Mouse (Mus musculus) hindbrain, postnatal 0 days (tissue): Measurements from ENCODE around the gene Dmbt1. TPM values are rescaled to one million over a fixed set of nuclear protein-coding genes. Genes with fewer than 3 reads are reported as not detected.
A peak's percentile ranks its signal among the peaks of the same experiment; 100 is the strongest.

ENCODE experiments used
- ATAC-seq: fragments of 200-750 bp; cut with Nextera tagmentation; 2 replicates; pipeline ENCODE4 v1.8.0; 2017; ENCODE audit warnings: mild to moderate bottlenecking, moderate TSS enrichment, moderate library complexity
- DNase-seq: peaks from one replicate; pipeline ENCODE4 v3.0.0-alpha.2; 2015; ENCODE audit warnings: low spot score
- H3K27ac ChIP-seq: fragments of 300-500 bp; sonication (generic); 2 replicates; pipeline ENCODE4 v1.5.1; 2014; ENCODE audit warnings: mild to moderate bottlenecking
- H3K27me3 ChIP-seq: fragments of 300-500 bp; sonication (generic); 2 replicates; pipeline ENCODE4 v1.6.1; 2014; ENCODE audit warnings: low read length, mixed read lengths; ENCODE audit not compliant: insufficient read depth
- H3K36me3 ChIP-seq: fragments of 300-500 bp; sonication (generic); 2 replicates; pipeline ENCODE4 v1.6.1; 2014; ENCODE audit warnings: low read length, mixed read lengths; ENCODE audit not compliant: insufficient read depth
- H3K4me1 ChIP-seq: fragments of 300-500 bp; sonication (generic); 2 replicates; pipeline ENCODE4 v1.6.1; 2014; ENCODE audit warnings: antibody characterized with exemption, low read length, mixed read lengths; ENCODE audit not compliant: insufficient read depth
- H3K4me2 ChIP-seq: fragments of 300-500 bp; sonication (generic); 2 replicates; pipeline ENCODE4 v1.6.1; 2014; ENCODE audit warnings: low read depth, mild to moderate bottlenecking, low read length, moderate library complexity, mixed read lengths
- H3K4me3 ChIP-seq: fragments of 300-500 bp; sonication (generic); 2 replicates; pipeline ENCODE4 v1.5.1; 2014; ENCODE audit warnings: low read length
- H3K9ac ChIP-seq: fragments of 300-500 bp; sonication (generic); replicated peaks from 2 replicates; pipeline ENCODE4 v1.6.1; 2014; ENCODE audit warnings: mild to moderate bottlenecking, low read length, moderate library complexity, mixed read lengths
- H3K9me3 ChIP-seq: fragments of 300-500 bp; sonication (generic); 2 replicates; pipeline ENCODE4 v1.6.1; 2016; ENCODE audit warnings: low read length, mixed read lengths
- CTCF ChIP-seq: IDR thresholded peaks from 2 replicates; pipeline ENCODE4 v1.5.1; 2016; ENCODE audit warnings: antibody characterized with exemption, control low read depth, low read depth
- WGBS: fragments of 180-500 bp; shearing (Covaris S2); extraction: QIAGEN DNeasy Blood & Tissue Kit; methylation state at CpG from one replicate; pipeline ENCODE4 v1.1.7; 2014; 5-methylcytosine and 5-hydroxymethylcytosine counted together
- polyA plus RNA-seq: library from polyadenylated mRNA; unstranded; fragments of >200 nt; fragmentation: Nextera tagmentation; extraction: Ambion mirVana; gene quantifications from 2 replicates; pipeline ENCODE4 v1.2.1, GENCODE M21; 2015
- total RNA-seq: library from RNA; depleted of rRNA; stranded (reverse); fragments of >200 nt; gene quantifications from 2 replicates; pipeline ENCODE4 v1.2.3, GENCODE M21; 2014; rRNA removed

The Dmbt1 gene
- total and polyA plus RNA-seq, 2 experiments from 2014 or later: not detected

DNA sequence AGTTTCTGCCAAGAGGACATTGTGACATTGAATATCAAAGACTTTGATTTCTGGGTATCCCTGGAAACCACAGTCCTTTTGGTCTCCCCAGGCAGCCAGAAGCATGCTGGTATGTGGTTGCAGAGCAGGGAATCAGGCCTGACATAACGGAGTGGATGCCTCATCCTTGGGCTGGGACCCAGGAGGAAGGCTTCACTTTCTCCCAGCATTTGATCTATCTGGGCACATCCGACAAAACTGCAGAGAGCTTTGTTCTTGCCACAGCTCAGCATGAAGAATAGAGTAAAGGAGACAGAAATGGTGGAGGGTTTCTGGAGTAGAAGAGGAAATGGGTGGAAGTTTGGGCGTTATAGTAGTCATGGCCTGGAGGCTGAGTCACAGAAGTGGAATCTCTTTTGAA, 101.3 kb downstream of the Dmbt1 start:
- H3K4me1 ChIP-seq: no peaks in the 10 kb centered on the region
- no peaks in the 10 kb centered on the region for H3K27me3 ChIP-seq
- ATAC-seq: peak; percentile 49; the same call in 1 of the 2 replicates
- TF ChIP-seq CTCF: no peak
- H3K36me3 ChIP-seq: no peaks in the 10 kb centered on the region
- no peak overlapping the region for H3K4me3 ChIP-seq
- H3K27ac ChIP-seq: no peak overlapping the region
- 52% methylated on average over 3 of the region's 3 CpGs for WGBS
- H3K9me3 ChIP-seq: no peaks in the 10 kb centered on the region
- no peak overlapping the region for H3K9ac ChIP-seq
- DNase-seq: peak; percentile 31
- no peak overlapping the region for H3K4me2 ChIP-seq

DNA sequence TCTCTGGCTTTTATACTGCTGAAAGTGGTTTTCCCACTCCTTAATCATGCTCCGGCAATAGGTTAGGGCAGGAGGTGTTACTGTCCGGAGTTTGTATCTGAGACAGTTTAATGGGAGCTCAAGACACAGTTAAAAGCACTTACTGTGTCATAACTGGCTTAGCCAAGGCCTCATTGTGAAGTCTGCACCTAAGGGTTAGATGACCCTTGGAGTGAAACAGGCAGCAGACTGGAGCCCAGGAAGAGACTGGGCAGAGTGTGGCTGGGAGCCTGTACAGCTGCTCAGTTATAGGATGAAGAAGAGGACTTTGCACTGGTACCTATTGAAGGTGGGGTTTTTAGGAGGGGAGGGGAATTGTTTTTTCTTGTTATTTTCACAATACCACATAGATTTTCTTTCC, 114.4 kb downstream of the Dmbt1 start, which contains the start of gene 4933402N03Rik:
Gene 4933402N03Rik (minus strand): TSS at position 101 of the 400 bp plus-strand sequence.
- Histone ChIP-seq H3K36me3 (no peaks in the 10 kb centered on the region), H3K4me1 (no peaks in the 10 kb centered on the region), H3K27ac (no peak within 1 kb of the TSS), H3K4me3 (no peak within 1 kb of the TSS), H3K4me2 (no peak within 1 kb of the TSS), H3K9me3 (no peaks in the 10 kb centered on the region), H3K27me3 (no peaks in the 10 kb centered on the region), H3K9ac (no peak within 1 kb of the TSS)
- TF ChIP-seq CTCF: no peak
- WGBS: 89% methylated on average over 2 of the region's 2 CpGs
- DNase-seq (no peak), ATAC-seq (no peak)

DNA sequence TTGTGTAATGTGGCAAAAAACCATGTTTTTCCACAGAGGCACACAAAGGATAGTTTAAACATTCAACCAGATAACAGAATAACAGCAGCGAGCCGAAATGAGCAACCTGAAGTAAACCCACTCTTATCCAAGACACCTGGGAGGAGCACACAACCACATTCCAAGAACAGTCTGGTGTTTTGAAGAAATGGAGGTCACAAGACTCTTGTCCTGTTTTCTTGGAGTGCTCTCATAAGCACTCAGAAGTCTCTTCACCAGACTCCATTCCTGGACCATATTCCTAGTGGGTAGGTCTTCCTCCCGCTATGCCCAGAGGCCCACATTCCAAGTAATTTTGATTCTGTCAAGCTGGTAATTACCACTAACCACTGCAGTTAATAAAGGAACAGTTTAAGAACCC, 118.3 kb downstream of the Dmbt1 start:
- no peak for TF ChIP-seq CTCF
- WGBS: 82% methylated on average over 3 of the region's 3 CpGs
- no peak for DNase-seq

DNA sequence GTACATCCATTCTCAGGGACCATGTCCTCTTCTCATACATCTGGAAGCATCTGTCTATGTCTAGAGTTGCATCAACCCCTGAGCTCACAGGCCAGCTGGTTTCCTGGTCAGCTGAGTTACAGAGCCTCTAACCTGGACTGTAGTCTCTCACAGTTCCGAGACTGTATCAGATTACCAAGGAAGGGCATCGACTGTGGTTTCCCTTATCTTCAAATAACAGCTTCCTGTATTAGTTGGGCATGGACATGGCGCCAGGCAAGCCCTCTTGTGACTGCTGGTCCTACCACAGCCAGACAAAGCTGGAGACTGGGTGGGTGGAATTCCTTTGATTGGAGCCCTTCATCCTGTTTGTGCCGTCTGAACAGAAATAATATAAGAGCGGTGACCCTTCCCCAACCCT, 121.2 kb downstream of the Dmbt1 start:
- 86% methylated on average over 5 of the region's 5 CpGs for WGBS
- Histone ChIP-seq H3K4me3 (no peak overlapping the region), H3K9ac (no peak overlapping the region), H3K4me2 (no peak overlapping the region), H3K27me3 (no peaks in the 10 kb centered on the region), H3K36me3 (no peaks in the 10 kb centered on the region), H3K9me3 (no peaks in the 10 kb centered on the region), H3K4me1 (no peaks in the 10 kb centered on the region), H3K27ac (no peak overlapping the region)
- DNase-seq (no peak), ATAC-seq (no peak)
- no peak for TF ChIP-seq CTCF

More for the DNA sequence above, 118.3 kb downstream of the Dmbt1 start:
- no peak for ATAC-seq
- Histone ChIP-seq H3K9me3 (no peaks in the 10 kb centered on the region), H3K4me1 (no peaks in the 10 kb centered on the region), H3K27me3 (no peaks in the 10 kb centered on the region), H3K9ac (no peak overlapping the region), H3K36me3 (no peaks in the 10 kb centered on the region), H3K4me3 (no peak overlapping the region), H3K4me2 (no peak overlapping the region), H3K27ac (no peak overlapping the region)

DNA sequence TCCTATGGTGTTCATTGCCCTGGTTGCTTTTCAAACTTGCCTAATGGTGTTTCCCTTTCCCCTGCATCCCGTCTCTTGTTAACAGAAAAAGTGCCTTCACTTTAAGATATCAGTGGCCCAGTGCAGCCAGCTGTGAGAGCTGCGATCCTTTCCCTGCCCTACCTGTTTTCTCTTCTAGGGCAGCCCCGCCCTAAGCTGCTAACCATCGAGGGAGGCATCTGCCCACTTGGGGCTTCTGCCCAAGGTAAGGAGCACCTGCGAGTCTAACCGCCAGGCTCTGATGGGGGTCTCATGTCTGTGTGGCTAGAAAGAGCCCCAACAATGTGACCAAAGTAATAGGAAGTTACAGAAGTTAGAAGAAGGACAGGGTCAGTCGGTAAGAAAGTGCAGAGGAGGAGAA, 130.4 kb downstream of the Dmbt1 start:
- DNase-seq: no peak
- no peaks in the 10 kb centered on the region for H3K9me3 ChIP-seq
- no peak overlapping the region for H3K27ac ChIP-seq
- H3K4me1 ChIP-seq: no peaks in the 10 kb centered on the region
- TF ChIP-seq CTCF: no peak
- WGBS: 78% methylated on average over 7 of the region's 7 CpGs
- no peak overlapping the region for H3K9ac ChIP-seq
- no peak overlapping the region for H3K4me3 ChIP-seq
- no peaks in the 10 kb centered on the region for H3K36me3 ChIP-seq
- H3K4me2 ChIP-seq: no peak overlapping the region
- ATAC-seq: no peak
- H3K27me3 ChIP-seq: no peaks in the 10 kb centered on the region

DNA sequence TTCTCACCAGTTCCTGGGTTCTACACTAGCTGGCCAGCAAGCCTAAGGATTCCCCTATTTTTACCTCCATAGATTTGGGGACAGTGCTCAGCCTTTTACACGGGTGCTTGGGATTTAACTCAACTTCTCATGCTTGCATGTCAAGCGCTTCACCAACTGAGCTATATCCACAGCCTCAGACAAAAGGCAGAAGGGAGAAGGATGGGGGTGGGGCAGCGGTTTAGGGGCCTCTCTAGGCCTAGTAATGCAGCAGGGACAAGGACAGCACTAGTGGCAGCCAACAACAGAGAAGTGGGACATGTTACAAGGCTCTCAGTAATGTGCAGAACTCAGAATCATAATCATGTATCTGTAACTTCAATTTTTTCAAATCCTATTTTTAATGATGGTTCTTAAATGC, 135.9 kb downstream of the Dmbt1 start:
- TF ChIP-seq CTCF: no peak
- H3K9ac ChIP-seq: no peak overlapping the region
- 81% methylated on average over 3 of the region's 3 CpGs for WGBS
- H3K4me2 ChIP-seq: no peak overlapping the region
- no peak for ATAC-seq
- no peak for DNase-seq
- no peak overlapping the region for H3K27ac ChIP-seq
- H3K4me1 ChIP-seq: no peaks in the 10 kb centered on the region
- no peaks in the 10 kb centered on the region for H3K9me3 ChIP-seq
- no peaks in the 10 kb centered on the region for H3K36me3 ChIP-seq
- H3K27me3 ChIP-seq: no peaks in the 10 kb centered on the region
- no peak overlapping the region for H3K4me3 ChIP-seq

DNA sequence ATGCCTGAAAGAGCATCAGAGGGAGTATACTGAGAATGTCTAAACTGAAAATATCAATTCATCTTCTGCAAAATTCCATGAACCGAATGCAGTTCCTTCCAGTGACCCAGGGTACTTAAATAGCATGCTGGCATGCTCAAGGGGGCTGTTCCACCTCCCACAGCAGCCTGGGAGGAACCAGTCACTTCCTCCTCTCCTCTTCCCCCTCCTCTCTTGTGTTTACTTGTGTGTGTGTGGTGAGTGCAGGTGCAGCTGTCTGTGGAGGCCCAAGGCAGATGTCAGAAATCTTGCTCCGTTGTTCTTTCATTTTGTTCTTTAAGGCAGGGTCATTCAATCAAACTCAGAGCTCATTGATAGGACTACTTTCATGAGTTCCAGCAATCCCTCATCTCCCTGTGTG, 137.2 kb downstream of the Dmbt1 start:
- Histone ChIP-seq H3K27ac (no peak overlapping the region), H3K9me3 (no peaks in the 10 kb centered on the region), H3K4me2 (no peak overlapping the region), H3K36me3 (no peaks in the 10 kb centered on the region), H3K27me3 (no peaks in the 10 kb centered on the region), H3K4me3 (no peak overlapping the region), H3K4me1 (no peaks in the 10 kb centered on the region), H3K9ac (no peak overlapping the region)
- ATAC-seq (no peak), DNase-seq (no peak)
- TF ChIP-seq CTCF: no peak
- 66% methylated on average over 2 of the region's 2 CpGs for WGBS

Other genes starting within 250 kb of the Dmbt1 start
- 72.6 and 79.8 TPM in 2 replicates for gene Plekha1, start 166.3 kb upstream of the Dmbt1 start, total RNA-seq
- 44.2 and 50.0 TPM in 2 replicates for gene Plekha1, start 166.3 kb upstream of the Dmbt1 start, polyA plus RNA-seq
- gene Htra1, start 95.9 kb upstream of the Dmbt1 start, total RNA-seq: 58.0 and 58.7 TPM in 2 replicates
- 49.4 and 55.0 TPM in 2 replicates for gene Htra1, start 95.9 kb upstream of the Dmbt1 start, polyA plus RNA-seq
- gene 4933402N03Rik, start 114.3 kb downstream of the Dmbt1 start, total RNA-seq: not detected in 2 replicates
- not detected in 2 replicates for gene 4933402N03Rik, start 114.3 kb downstream of the Dmbt1 start, polyA plus RNA-seq
- gene 5430419D17Rik, start 142.3 kb downstream of the Dmbt1 start, total RNA-seq: under 0.01 and 0.31 TPM in 2 replicates
- gene 5430419D17Rik, start 142.3 kb downstream of the Dmbt1 start, polyA plus RNA-seq: 0.05 and 0.09 TPM in 2 replicates